In genomic region chr2:145901861-145902260, GRCm38 (mm10) we compare ENCODE assay signal across 8 mouse cellular contexts. TPM values are rescaled to one million over a fixed set of nuclear protein-coding genes. Genes with fewer than 3 reads are reported as not detected.
DNase-seq lines count a peak whose midpoint lies in the region; ATAC-seq and TF ChIP-seq lines count a peak whose summit lies in the region.

Naa20 (plus strand) TSS chr2:145902099.

- no peak for TF ChIP-seq POLR2A in brain, embryonic 14.5 days (IDR thresholded peaks at IDR 0.05; ENCODE audit: borderline replicate concordance, extremely low read depth, insufficient read depth, insufficient read length, poor library complexity, severe bottlenecking)

- H3K4me2 ChIP-seq in midbrain, embryonic 15.5 days = peak within 1 kb of the TSS; percentile 55

- peak within 1 kb of the TSS; percentile 99 for H3K4me3 ChIP-seq in midbrain, embryonic 15.5 days

- no peak for TF ChIP-seq CTCF in brain, embryonic 14.5 days (IDR thresholded peaks at IDR 0.05; ENCODE audit: borderline replicate concordance, extremely low read depth, insufficient read depth, insufficient read length)

- H3K4me1 ChIP-seq in midbrain, embryonic 15.5 days = peaks cover 17% of the 10 kb centered on the region

- no peaks in the 10 kb centered on the region for H3K9me3 ChIP-seq in midbrain, embryonic 15.5 days

- H3K9ac ChIP-seq in midbrain, embryonic 15.5 days = peak within 1 kb of the TSS; percentile 24; the same call in 1 of the 2 replicates

- H3K27ac ChIP-seq in midbrain, embryonic 15.5 days = peak within 1 kb of the TSS; percentile 84

- no peak for ATAC-seq in midbrain, embryonic 15.5 days (replicated peaks)

- WGBS in midbrain, embryonic 15.5 days = 90% methylated on average over 6 of the region's 6 CpGs

- no peaks in the 10 kb centered on the region for H3K27me3 ChIP-seq in midbrain, embryonic 15.5 days (replicated peaks)

- no peak for DNase-seq in layer of hippocampus, adult 8-10 months (ENCODE audit: low spot score in 2 of 2)
- DNase-seq in layer of hippocampus, adult 11-12 months (ENCODE audit: low spot score) = no peak
- DNase-seq in brain, embryonic 14.5 days (ENCODE audit: low read depth) = no peak
- no peak for DNase-seq in heart, adult 8-10 months (ENCODE audit: low spot score)
- DNase-seq in layer of hippocampus, postnatal 25 days (ENCODE audit: extremely low spot score in 1 of 2, low spot score in 1 of 2) = no peak
- DNase-seq in B cell, adult 2 months = no peak
- no peak for DNase-seq in right cerebral cortex, postnatal 14 days

- H3K36me3 ChIP-seq in midbrain, embryonic 15.5 days (replicated peaks) = no peaks in the 10 kb centered on the region

RNA-seq across cellular contexts. Expression of gene Naa20, which starts in this region (rescaled TPM):
- 10 to 100 TPM; 67.6 to 70.7 (median 69.0) TPM for total RNA-seq in layer of hippocampus, adult 8-10 months (2022)
- polyA plus RNA-seq in brain, embryonic 14.5 days (2012; rRNA removed) = 62.6 and 76.0 TPM in 2 replicates
- total RNA-seq in heart, adult 8-10 months (2022) = 10 to 100 TPM; 73.0 to 85.8 (median 80.3) TPM
- 10 to 100 TPM; 68.4 to 69.2 TPM for total RNA-seq in layer of hippocampus, postnatal 25 days (2021)
- 116 and 120 TPM in 2 replicates for polyA plus RNA-seq in midbrain, embryonic 15.5 days (2015; fragmentation: Nextera tagmentation; extraction: Ambion mirVana)
